Mouse (Mus musculus) A20 (cell line): ENCODE measurements around the gene Ank.

Experiments used
- DNase-seq: peaks from one replicate; pipeline ENCODE4 v3.0.0-alpha.2; 2011; ENCODE audit warnings: low read depth, low spot score

Gene Ank

GRCm38 (mm10) chr15:27496596-27497299 lies 30.3 kb downstream of the Ank start:
- DNase-seq = no peak

DNA sequence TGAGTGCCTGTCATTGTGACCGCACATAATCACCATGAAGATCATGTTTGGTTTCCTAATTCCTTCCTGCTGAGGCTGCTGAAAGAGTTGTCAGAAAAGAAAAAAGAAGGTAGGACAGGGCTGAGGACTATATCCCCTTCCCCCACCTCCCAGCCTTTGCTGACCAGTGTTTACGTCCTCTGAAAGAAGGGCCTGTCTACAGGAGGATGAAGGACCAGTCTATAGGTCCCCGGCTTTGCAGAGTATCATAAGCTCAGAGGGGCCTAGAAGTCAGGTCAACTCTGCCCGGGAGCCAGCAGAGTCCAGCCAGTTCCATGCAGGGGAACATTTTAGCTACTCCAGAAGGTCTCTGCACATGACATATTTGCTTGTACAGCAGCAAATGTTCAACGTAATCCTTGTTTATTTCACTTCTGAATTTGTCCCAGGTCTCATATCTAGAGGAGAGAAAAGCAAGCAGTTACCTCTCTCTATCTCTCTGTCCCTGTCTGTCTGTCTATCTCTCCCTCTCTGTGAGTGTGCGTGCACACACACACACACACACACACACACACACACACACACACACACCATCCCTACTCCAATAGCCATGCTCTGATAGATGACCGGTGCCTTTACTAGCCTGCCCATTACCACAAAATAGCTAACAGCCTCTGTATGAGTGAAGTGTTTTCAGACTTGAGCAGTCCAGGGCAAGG lies 31.0 kb downstream of the Ank start:
- no peak for DNase-seq

DNA sequence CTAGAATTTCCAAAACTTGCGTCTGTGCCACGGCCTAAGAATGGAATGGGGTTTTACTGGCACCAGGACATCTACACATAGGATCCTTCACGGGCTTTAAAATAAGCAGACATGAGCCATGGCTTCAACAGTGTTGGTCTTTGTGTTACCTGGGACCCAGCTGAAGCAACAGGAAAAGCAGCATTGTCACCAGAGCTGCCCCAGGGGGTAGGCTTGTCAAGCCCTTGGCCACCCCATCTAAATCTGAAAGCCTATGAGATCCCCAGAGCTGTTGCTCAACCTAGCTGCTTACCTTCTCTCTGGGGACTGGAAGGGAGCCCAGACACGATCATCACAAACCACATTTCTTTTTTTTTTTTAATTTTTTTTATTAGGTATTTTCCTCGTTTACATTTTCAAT lies 31.6 kb downstream of the Ank start:
- no peak for DNase-seq

DNA sequence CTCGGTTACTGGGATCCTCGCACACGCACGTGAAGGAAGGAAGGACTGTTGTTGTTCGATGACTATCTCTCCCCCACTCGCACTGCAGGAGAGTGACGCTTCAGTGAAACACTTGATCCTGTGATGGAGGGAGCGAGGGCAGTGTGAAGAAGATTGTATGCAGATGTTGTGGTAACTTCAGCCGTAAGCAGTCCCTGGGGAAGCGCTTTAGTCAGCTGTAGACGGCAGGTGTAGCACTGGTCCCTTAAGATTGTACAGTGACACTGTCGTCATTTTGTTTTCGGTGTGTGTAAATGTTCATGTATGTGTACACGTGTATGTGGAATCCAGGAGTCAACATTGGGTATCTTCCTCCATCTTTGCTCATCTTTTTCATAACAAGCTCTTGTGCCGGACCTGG lies 33.9 kb downstream of the Ank start:
- DNase-seq = no peak

- no peak for DNase-seq
Measured at GRCm38 (mm10) chr15:27502338-27502737, 35.9 kb downstream of the Ank start.

- DNase-seq = no peak
Measured at GRCm38 (mm10) chr15:27503221-27503620, 36.7 kb downstream of the Ank start.

- DNase-seq = no peak
Measured at GRCm38 (mm10) chr15:27503801-27504730, 37.6 kb downstream of the Ank start.

DNA sequence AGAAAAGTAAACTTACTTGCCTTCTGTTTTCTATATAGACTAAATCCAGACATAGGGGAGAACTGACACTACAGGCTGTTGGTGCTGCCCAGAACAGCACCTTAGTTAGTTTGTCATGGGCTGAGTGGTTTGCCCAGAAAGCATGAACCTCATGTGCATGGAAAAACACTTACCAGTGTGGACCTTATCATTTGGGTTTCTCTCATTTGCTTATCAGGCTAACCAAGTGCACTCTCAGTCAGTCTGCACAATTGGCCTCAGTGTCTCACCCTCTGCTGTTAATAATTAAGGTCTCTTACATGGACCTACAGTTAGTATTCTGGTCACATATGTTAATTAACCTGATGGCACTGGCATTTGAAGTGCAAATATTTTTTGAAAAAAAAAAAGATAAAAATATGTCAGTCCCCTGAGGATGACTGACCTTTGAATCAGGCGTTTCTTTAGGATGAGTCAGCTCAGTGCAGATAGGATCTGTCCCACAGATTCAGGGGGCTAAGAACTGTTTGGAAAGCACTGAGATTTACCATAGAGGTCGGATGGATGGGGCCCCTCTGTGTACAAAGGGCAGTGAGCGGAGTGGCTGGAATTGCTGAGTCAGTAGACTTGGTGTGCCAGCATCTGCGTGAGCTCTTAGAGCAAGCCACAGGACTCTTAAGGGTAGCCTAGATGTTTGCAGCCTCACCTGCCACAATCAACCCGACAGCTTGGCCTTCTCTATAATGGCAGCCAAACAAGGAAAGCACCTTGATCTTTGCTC lies 39.8 kb downstream of the Ank start:
- DNase-seq = no peak

DNA sequence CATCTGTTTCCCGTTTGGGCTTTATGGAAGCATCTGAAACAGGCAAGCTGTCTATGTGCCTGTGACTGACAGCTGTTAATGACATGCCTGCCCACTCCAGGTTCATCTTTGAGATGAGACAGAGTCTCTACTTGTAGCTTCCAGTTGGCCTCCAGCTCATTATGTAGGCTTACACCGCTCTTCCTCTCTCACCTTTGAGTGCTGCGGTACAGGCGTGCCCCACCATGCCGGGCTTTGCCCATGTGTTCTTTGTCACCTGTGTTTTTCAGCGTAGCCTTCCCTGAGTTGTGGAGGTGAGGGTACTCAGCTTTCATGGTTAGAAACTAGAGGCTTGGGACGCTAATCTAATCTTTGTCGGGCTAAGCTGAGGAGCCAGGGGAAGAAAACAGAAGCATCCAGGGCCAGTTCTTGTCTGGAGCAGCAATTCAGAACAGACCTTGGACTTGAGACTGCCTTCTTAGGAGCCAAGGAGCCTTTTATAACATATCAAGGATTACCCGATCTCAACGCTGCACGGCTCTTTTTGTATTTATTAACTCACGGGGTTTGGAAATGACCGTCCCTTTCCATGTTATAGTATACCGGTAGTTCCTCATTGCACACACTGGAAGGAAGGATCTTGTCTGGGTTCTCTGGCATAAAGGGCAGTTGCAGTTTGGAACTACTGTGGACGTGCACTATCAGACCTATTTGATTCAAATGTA lies 40.6 kb downstream of the Ank start:
- no peak for DNase-seq

- no peak for DNase-seq
Measured at GRCm38 (mm10) chr15:27508169-27508568, 41.7 kb downstream of the Ank start.

DNA sequence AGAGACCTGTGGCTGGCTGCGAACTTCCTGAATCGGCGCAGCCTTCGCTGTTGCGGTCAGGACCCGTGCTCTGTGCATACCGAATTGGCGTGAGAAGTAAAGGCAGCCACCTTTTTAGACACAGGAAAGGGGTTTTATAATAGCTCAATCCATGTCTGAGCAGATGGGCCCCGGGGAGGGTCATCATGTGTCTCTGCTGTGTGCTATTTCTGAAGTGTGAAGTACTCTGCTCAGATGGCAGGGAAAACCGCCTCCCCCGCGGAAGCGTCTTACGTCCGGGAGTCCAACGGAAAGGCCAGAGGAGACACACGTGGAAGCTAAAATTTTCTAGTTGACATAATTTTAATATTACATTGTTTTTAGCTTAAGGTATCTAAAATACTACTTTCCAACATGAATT lies 42.5 kb downstream of the Ank start:
- DNase-seq = no peak

DNA sequence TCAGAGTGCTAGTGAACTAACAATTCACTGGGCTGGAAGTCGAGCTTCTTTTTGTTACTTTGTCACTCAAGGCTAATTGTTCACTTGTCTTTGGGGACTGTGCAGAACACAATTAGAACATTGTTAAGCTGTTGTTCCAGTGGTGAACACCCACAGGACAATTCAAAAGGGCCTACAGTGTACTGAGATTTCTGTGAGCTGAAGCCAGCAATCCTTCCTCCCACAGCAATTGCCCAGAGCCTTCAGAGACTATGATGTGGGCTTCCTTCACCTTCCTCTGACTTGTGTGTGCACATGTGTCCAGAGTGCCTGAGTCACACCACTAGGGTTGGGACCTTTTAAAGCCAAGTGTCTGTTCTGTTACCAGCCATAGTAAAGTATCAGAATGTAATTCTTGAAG lies 50.5 kb downstream of the Ank start:
- DNase-seq = no peak

DNA sequence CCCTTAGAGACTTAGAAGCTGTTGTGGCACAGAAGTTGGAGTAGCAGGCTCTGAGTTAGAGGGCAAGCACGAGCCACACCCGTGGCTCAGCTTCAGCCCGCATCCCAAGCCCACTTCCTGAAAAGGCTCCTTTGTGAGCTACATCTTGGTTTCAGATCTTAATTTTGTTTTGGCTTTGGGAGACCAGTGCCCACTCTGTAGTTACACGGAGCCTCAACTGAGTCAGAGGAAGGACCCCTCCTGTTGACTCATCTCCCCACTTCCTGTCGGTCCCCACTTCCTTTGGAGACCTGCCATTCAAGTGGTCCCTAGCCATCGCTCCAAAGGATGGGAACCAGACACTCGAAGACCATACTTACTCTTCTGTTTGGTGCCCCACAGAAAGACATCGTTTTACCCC lies 51.5 kb downstream of the Ank start:
- DNase-seq = no peak

DNA sequence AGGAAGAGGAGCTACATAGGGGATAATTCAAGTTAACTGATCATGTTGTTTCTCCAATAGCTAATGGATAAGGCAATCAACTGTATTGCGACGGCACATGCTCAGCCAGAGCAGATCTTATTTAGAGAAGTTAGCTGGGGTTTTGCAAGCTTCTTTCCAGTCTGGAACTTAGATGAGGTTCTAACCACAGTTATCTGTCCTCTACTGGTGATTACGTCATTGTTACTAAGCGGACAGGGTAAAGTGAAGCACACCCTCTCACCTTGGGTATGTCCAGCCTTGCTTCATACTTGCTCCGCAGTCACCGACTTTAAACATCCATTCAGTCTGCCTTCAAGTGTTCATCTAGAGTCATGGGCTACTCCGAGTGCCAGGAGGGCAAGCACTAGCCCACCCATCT lies 53.4 kb downstream of the Ank start:
- no peak for DNase-seq

GRCm38 (mm10) chr15:27525233-27526005 lies 58.9 kb downstream of the Ank start:
- DNase-seq = no peak

GRCm38 (mm10) chr15:27528896-27529295 lies 62.4 kb downstream of the Ank start:
- no peak for DNase-seq

GRCm38 (mm10) chr15:27530023-27530422 lies 63.5 kb downstream of the Ank start:
- no peak for DNase-seq

- DNase-seq = no peak
Measured at GRCm38 (mm10) chr15:27533036-27533435, 66.6 kb downstream of the Ank start.

- no peak for DNase-seq
Measured at GRCm38 (mm10) chr15:27535681-27536080, 69.2 kb downstream of the Ank start.

- DNase-seq = no peak
Measured at GRCm38 (mm10) chr15:27536186-27536585, 69.7 kb downstream of the Ank start.
